Mouse (Mus musculus) embryonic facial prominence, embryonic 11.5 days (tissue): ENCODE data around the gene Ubox5. TPM values are rescaled to one million over a fixed set of nuclear protein-coding genes. Genes with fewer than 3 reads are reported as not detected.
A peak's percentile ranks its signal among the peaks of the same experiment; 100 is the strongest.

Experiments
- ATAC-seq: fragments of 200-750 bp; cut with Nextera tagmentation; replicated peaks from 2 replicates; pipeline ENCODE4 v1.8.0; 2017; ENCODE audit warnings: low read depth; ENCODE audit not compliant: insufficient number of reproducible peaks, low FRiP score, low TSS enrichment
- DNase-seq: peaks from one replicate; pipeline ENCODE4 v3.0.0-alpha.2; 2015; ENCODE audit warnings: low spot score
- H3K27ac ChIP-seq: fragments of 300-500 bp; sonication (generic); replicated peaks from 2 replicates; pipeline ENCODE4 v1.5.1; 2014; ENCODE audit warnings: mild to moderate bottlenecking, low read depth, low read length, control low read depth
- H3K27me3 ChIP-seq: fragments of 300-500 bp; sonication (generic); 2 replicates; pipeline ENCODE4 v1.6.1; 2014; ENCODE audit warnings: mild to moderate bottlenecking, low read length, moderate library complexity, mixed read lengths; ENCODE audit not compliant: control insufficient read depth, insufficient read depth
- H3K36me3 ChIP-seq: fragments of 300-500 bp; sonication (generic); replicated peaks from 2 replicates; pipeline ENCODE4 v1.6.1; 2014; ENCODE audit warnings: low read depth, mild to moderate bottlenecking, low read length, moderate library complexity, mixed read lengths; ENCODE audit not compliant: control insufficient read depth, insufficient read depth
- H3K4me1 ChIP-seq: fragments of 300-500 bp; sonication (generic); 2 replicates; pipeline ENCODE4 v1.6.1; 2014; ENCODE audit warnings: low read length, mixed read lengths; ENCODE audit not compliant: control insufficient read depth, insufficient read depth
- H3K4me2 ChIP-seq: fragments of 300-500 bp; sonication (generic); 2 replicates; pipeline ENCODE4 v1.6.1; 2014; ENCODE audit warnings: low read depth, mild to moderate bottlenecking, control low read depth, low read length, moderate library complexity
- H3K4me3 ChIP-seq: fragments of 300-500 bp; sonication (generic); 2 replicates; pipeline ENCODE4 v1.5.1; 2014; ENCODE audit warnings: low read depth, low read length, control low read depth
- H3K9ac ChIP-seq: fragments of 300-500 bp; sonication (generic); replicated peaks from 2 replicates; pipeline ENCODE4 v1.6.1; 2014; ENCODE audit warnings: mild to moderate bottlenecking, control low read depth, low read length
- H3K9me3 ChIP-seq: fragments of 300-500 bp; sonication (generic); replicated peaks from 2 replicates; pipeline ENCODE4 v1.6.1; 2016; ENCODE audit warnings: mild to moderate bottlenecking, low read length, inconsistent platforms, mixed read lengths; ENCODE audit not compliant: control insufficient read depth
- WGBS: fragments of 180-500 bp; shearing (Covaris S2); extraction: QIAGEN DNeasy Blood & Tissue Kit; methylation state at CpG from one replicate; pipeline ENCODE4 v1.1.7; 2014; 5-methylcytosine and 5-hydroxymethylcytosine counted together
- polyA plus RNA-seq: library from polyadenylated mRNA; unstranded; fragments of >200 nt; fragmentation: Nextera tagmentation; extraction: Ambion mirVana; gene quantifications from 2 replicates; pipeline ENCODE4 v1.2.1, GENCODE M21; 2014

Gene Ubox5
- polyA plus RNA-seq, 1 experiment from 2014 or later, result 19.8 TPM

- Histone ChIP-seq H3K9me3 (no peaks in the 10 kb centered on the region), H3K27ac (no peak overlapping the region), H3K4me3 (no peak overlapping the region), H3K4me2 (no peak overlapping the region), H3K27me3 (no peaks in the 10 kb centered on the region; the same call in none of the 2 replicates), H3K36me3 (no peaks in the 10 kb centered on the region), H3K9ac (no peak overlapping the region), H3K4me1 (no peaks in the 10 kb centered on the region)
- DNase-seq (no peak), ATAC-seq (no peak)
Measured at GRCm38 (mm10) chr2:130569926-130570325, 59.9 kb downstream of the Ubox5 start.

GRCm38 (mm10) chr2:130568921-130569320 lies 60.9 kb downstream of the Ubox5 start:
- Histone ChIP-seq H3K27ac (no peak overlapping the region), H3K27me3 (no peaks in the 10 kb centered on the region; the same call in 1 of the 2 replicates), H3K9me3 (no peaks in the 10 kb centered on the region), H3K4me3 (no peak overlapping the region), H3K9ac (no peak overlapping the region), H3K36me3 (no peaks in the 10 kb centered on the region), H3K4me1 (no peaks in the 10 kb centered on the region), H3K4me2 (no peak overlapping the region)
- WGBS, result 81% methylated on average over 4 of the region's 4 CpGs
- no peak for ATAC-seq
- no peak for DNase-seq

GRCm38 (mm10) chr2:130564983-130565382 lies 64.9 kb downstream of the Ubox5 start:
- ATAC-seq, result no peak
- Histone ChIP-seq H3K4me3 (no peak overlapping the region), H3K4me2 (no peak overlapping the region; the same call in none of the 2 replicates), H3K9ac (no peak overlapping the region), H3K27ac (no peak overlapping the region), H3K27me3 (no peaks in the 10 kb centered on the region), H3K9me3 (no peaks in the 10 kb centered on the region), H3K4me1 (no peaks in the 10 kb centered on the region), H3K36me3 (no peaks in the 10 kb centered on the region)
- 82% methylated on average over 8 of the region's 8 CpGs for WGBS
- DNase-seq, result no peak

GRCm38 (mm10) chr2:130564063-130564462 lies 65.8 kb downstream of the Ubox5 start:
- H3K9me3 ChIP-seq, result no peaks in the 10 kb centered on the region
- no peaks in the 10 kb centered on the region for H3K4me1 ChIP-seq
- ATAC-seq, result peak; percentile 15; the same call in 1 of the 2 replicates
- no peaks in the 10 kb centered on the region for H3K36me3 ChIP-seq
- H3K9ac ChIP-seq, result peak overlapping the region; percentile 86
- peak overlapping the region; percentile 85 for H3K4me2 ChIP-seq
- H3K27ac ChIP-seq, result no peak overlapping the region
- no peaks in the 10 kb centered on the region for H3K27me3 ChIP-seq
- H3K4me3 ChIP-seq, result peak overlapping the region; percentile 78
- no peak for DNase-seq
- under 1% methylated on average over 23 of the region's 23 CpGs for WGBS

GRCm38 (mm10) chr2:130563212-130564055 lies 66.4 kb downstream of the Ubox5 start, which contains the start of gene Mrps26:
TSS of gene Mrps26 (plus strand) at chr2:130563742.
- DNase-seq, result peak; percentile 95
- H3K36me3 ChIP-seq, result no peaks in the 10 kb centered on the region
- peak within 1 kb of the TSS; percentile 78 for H3K4me3 ChIP-seq
- H3K9ac ChIP-seq, result peak within 1 kb of the TSS; percentile 86
- peak within 1 kb of the TSS; percentile 85 for H3K4me2 ChIP-seq
- ATAC-seq, result peak; percentile 98
- H3K4me1 ChIP-seq, result no peaks in the 10 kb centered on the region
- WGBS, result under 1% methylated on average over 61 of the region's 61 CpGs
- no peak within 1 kb of the TSS; the same call in 1 of the 2 replicates for H3K27ac ChIP-seq
- no peaks in the 10 kb centered on the region for H3K27me3 ChIP-seq
- H3K9me3 ChIP-seq, result no peaks in the 10 kb centered on the region

- Histone ChIP-seq H3K4me2 (no peak overlapping the region), H3K4me1 (no peaks in the 10 kb centered on the region), H3K4me3 (no peak overlapping the region), H3K36me3 (no peaks in the 10 kb centered on the region), H3K27ac (no peak overlapping the region), H3K9me3 (no peaks in the 10 kb centered on the region), H3K9ac (no peak overlapping the region), H3K27me3 (no peaks in the 10 kb centered on the region)
- ATAC-seq (no peak), DNase-seq (no peak)
- 66% methylated on average over 2 of the region's 2 CpGs for WGBS
Measured at GRCm38 (mm10) chr2:130558015-130558414, 71.8 kb downstream of the Ubox5 start.

- H3K36me3 ChIP-seq, result no peaks in the 10 kb centered on the region
Measured at GRCm38 (mm10) chr2:130557462-130557861, 72.4 kb downstream of the Ubox5 start.

GRCm38 (mm10) chr2:130556292-130556691 lies 73.5 kb downstream of the Ubox5 start:
- 87% methylated on average over 1 of the region's 1 CpGs for WGBS
- Histone ChIP-seq H3K4me1 (no peaks in the 10 kb centered on the region), H3K9me3 (no peaks in the 10 kb centered on the region), H3K4me2 (no peak overlapping the region), H3K27ac (no peak overlapping the region), H3K27me3 (no peaks in the 10 kb centered on the region), H3K4me3 (no peak overlapping the region), H3K36me3 (no peaks in the 10 kb centered on the region), H3K9ac (no peak overlapping the region)
- ATAC-seq (no peak), DNase-seq (no peak)

More at GRCm38 (mm10) chr2:130557462-130557861, 72.4 kb downstream of the Ubox5 start:
- H3K4me2 ChIP-seq, result no peak overlapping the region
- H3K27me3 ChIP-seq, result no peaks in the 10 kb centered on the region
- H3K9ac ChIP-seq, result no peak overlapping the region
- H3K27ac ChIP-seq, result no peak overlapping the region
- 98% methylated on average over 2 of the region's 2 CpGs for WGBS
- H3K4me3 ChIP-seq, result no peak overlapping the region
- H3K4me1 ChIP-seq, result no peaks in the 10 kb centered on the region
- DNase-seq, result no peak
- no peak for ATAC-seq
- H3K9me3 ChIP-seq, result no peaks in the 10 kb centered on the region
